Mouse (Mus musculus): ENCODE measurements at regions not wholly inside any gene's neighbourhood (a gene's known extent, or its start where the extent isn't known, plus 50 kb on each side); places are given as distances from the start of the nearest gene placed in this dataset.

GRCm38 (mm10) chr5:133167001-133167461, 623.9 kb upstream of the Auts2 start:
- Histone ChIP-seq H3K4me1 (no peaks in the 10 kb centered on the region), H3K27me3 (replicated peaks) (no peaks in the 10 kb centered on the region), H3K9me3 (peaks cover 65% of the 10 kb centered on the region), H3K4me3 (replicated peaks) (no peak overlapping the region), H3K36me3 (replicated peaks; ENCODE audit: low read length) (no peaks in the 10 kb centered on the region)
- TF ChIP-seq FLI1 (IDR thresholded peaks at IDR 0.05; ENCODE audit: low read length) (no peak), GATA1 (IDR thresholded peaks at IDR 0.05; ENCODE audit: borderline replicate concordance, low read length) (no peak)

- no peak for TF ChIP-seq FLI1 (IDR thresholded peaks at IDR 0.05; ENCODE audit: low read length)
- no peak for TF ChIP-seq GATA1 (IDR thresholded peaks at IDR 0.05; ENCODE audit: borderline replicate concordance, low read length)
- H3K9me3 ChIP-seq, result peaks cover 53% of the 10 kb centered on the region
- no peaks in the 10 kb centered on the region for H3K36me3 ChIP-seq (replicated peaks; ENCODE audit: low read length)
- H3K4me3 ChIP-seq (replicated peaks), result no peak overlapping the region
- H3K4me1 ChIP-seq, result no peaks in the 10 kb centered on the region
- H3K27me3 ChIP-seq (replicated peaks), result no peaks in the 10 kb centered on the region
These were observed 613.1 kb upstream of the Auts2 start for GRCm38 (mm10) chr5:133156115-133156857.

- H3K4me1 ChIP-seq, result no peaks in the 10 kb centered on the region
- H3K36me3 ChIP-seq (replicated peaks; ENCODE audit: low read length), result no peaks in the 10 kb centered on the region
- H3K4me3 ChIP-seq (replicated peaks), result no peak overlapping the region
- TF ChIP-seq GATA1 (IDR thresholded peaks at IDR 0.05; ENCODE audit: borderline replicate concordance, low read length) (no peak), FLI1 (IDR thresholded peaks at IDR 0.05; ENCODE audit: low read length) (no peak)
- no peaks in the 10 kb centered on the region for H3K27me3 ChIP-seq (replicated peaks)
- peaks cover 47% of the 10 kb centered on the region for H3K9me3 ChIP-seq
These were observed 602.9 kb upstream of the Auts2 start for GRCm38 (mm10) chr5:133145996-133146395.

- Histone ChIP-seq H3K4me3 (replicated peaks) (peak overlapping the region; percentile 25), H3K9me3 (peaks cover 39% of the 10 kb centered on the region)
- TF ChIP-seq FLI1 (IDR thresholded peaks at IDR 0.05; ENCODE audit: low read length) (no peak), GATA1 (IDR thresholded peaks at IDR 0.05; ENCODE audit: borderline replicate concordance, low read length) (no peak)
These were observed 600.5 kb upstream of the Auts2 start for GRCm38 (mm10) chr5:133143679-133144078.

GRCm38 (mm10) chr5:133142401-133143115, 599.4 kb upstream of the Auts2 start:
- H3K4me3 ChIP-seq (replicated peaks), result no peak overlapping the region
- H3K4me1 ChIP-seq, result no peaks in the 10 kb centered on the region
- TF ChIP-seq GATA1 (IDR thresholded peaks at IDR 0.05; ENCODE audit: borderline replicate concordance, low read length) (no peak), FLI1 (IDR thresholded peaks at IDR 0.05; ENCODE audit: low read length) (no peak)
- no peaks in the 10 kb centered on the region for H3K27me3 ChIP-seq (replicated peaks)
- peaks cover 42% of the 10 kb centered on the region for H3K9me3 ChIP-seq
- no peaks in the 10 kb centered on the region for H3K36me3 ChIP-seq (replicated peaks; ENCODE audit: low read length)

More at GRCm38 (mm10) chr5:133143679-133144078, 600.5 kb upstream of the Auts2 start:
- H3K36me3 ChIP-seq (replicated peaks; ENCODE audit: low read length), result no peaks in the 10 kb centered on the region
- H3K27me3 ChIP-seq (replicated peaks), result no peaks in the 10 kb centered on the region
- no peaks in the 10 kb centered on the region for H3K4me1 ChIP-seq

- Histone ChIP-seq H3K9me3 (peaks cover 52% of the 10 kb centered on the region), H3K4me1 (no peaks in the 10 kb centered on the region), H3K36me3 (replicated peaks; ENCODE audit: low read length) (no peaks in the 10 kb centered on the region), H3K27me3 (replicated peaks) (no peaks in the 10 kb centered on the region), H3K4me3 (replicated peaks) (no peak overlapping the region)
- TF ChIP-seq FLI1 (IDR thresholded peaks at IDR 0.05; ENCODE audit: low read length) (no peak), GATA1 (IDR thresholded peaks at IDR 0.05; ENCODE audit: borderline replicate concordance, low read length) (no peak)
These were observed 587.9 kb upstream of the Auts2 start for GRCm38 (mm10) chr5:133131042-133131441.

GRCm38 (mm10) chr5:133130316-133130715, 587.2 kb upstream of the Auts2 start:
- Histone ChIP-seq H3K36me3 (replicated peaks; ENCODE audit: low read length) (no peaks in the 10 kb centered on the region), H3K9me3 (peaks cover 54% of the 10 kb centered on the region), H3K4me3 (replicated peaks) (no peak overlapping the region), H3K27me3 (replicated peaks) (no peaks in the 10 kb centered on the region), H3K4me1 (no peaks in the 10 kb centered on the region)
- TF ChIP-seq GATA1 (IDR thresholded peaks at IDR 0.05; ENCODE audit: borderline replicate concordance, low read length) (no peak), FLI1 (IDR thresholded peaks at IDR 0.05; ENCODE audit: low read length) (no peak)

- Histone ChIP-seq H3K36me3 (replicated peaks; ENCODE audit: low read length) (no peaks in the 10 kb centered on the region), H3K4me1 (no peaks in the 10 kb centered on the region), H3K27me3 (replicated peaks) (no peaks in the 10 kb centered on the region), H3K9me3 (peaks cover 53% of the 10 kb centered on the region), H3K4me3 (replicated peaks) (no peak overlapping the region)
- TF ChIP-seq GATA1 (IDR thresholded peaks at IDR 0.05; ENCODE audit: borderline replicate concordance, low read length) (no peak), FLI1 (IDR thresholded peaks at IDR 0.05; ENCODE audit: low read length) (no peak)
These were observed 581.1 kb upstream of the Auts2 start for GRCm38 (mm10) chr5:133124223-133124622.

- Histone ChIP-seq H3K9me3 (peaks cover 32% of the 10 kb centered on the region), H3K27me3 (replicated peaks) (no peaks in the 10 kb centered on the region), H3K4me3 (replicated peaks) (no peak overlapping the region), H3K4me1 (no peaks in the 10 kb centered on the region), H3K36me3 (replicated peaks; ENCODE audit: low read length) (no peaks in the 10 kb centered on the region)
- no peak for TF ChIP-seq FLI1 (IDR thresholded peaks at IDR 0.05; ENCODE audit: low read length)
- TF ChIP-seq GATA1 (IDR thresholded peaks at IDR 0.05; ENCODE audit: borderline replicate concordance, low read length), result no peak
These were observed 570.8 kb upstream of the Auts2 start for GRCm38 (mm10) chr5:133113946-133114345.

GRCm38 (mm10) chr5:133113183-133113582, 570.0 kb upstream of the Auts2 start:
- TF ChIP-seq FLI1 (IDR thresholded peaks at IDR 0.05; ENCODE audit: low read length) (no peak), GATA1 (IDR thresholded peaks at IDR 0.05; ENCODE audit: borderline replicate concordance, low read length) (no peak)
- H3K4me3 ChIP-seq (replicated peaks), result no peak overlapping the region
- no peaks in the 10 kb centered on the region for H3K36me3 ChIP-seq (replicated peaks; ENCODE audit: low read length)

More at GRCm38 (mm10) chr5:133113183-133113582, 570.0 kb upstream of the Auts2 start:
- Histone ChIP-seq H3K27me3 (replicated peaks) (no peaks in the 10 kb centered on the region), H3K9me3 (peaks cover 28% of the 10 kb centered on the region), H3K4me1 (no peaks in the 10 kb centered on the region)

Data from megakaryocyte, embryonic 14.5 days (primary cell).